In genomic region chr5:112851389-112851788, GRCm38 (mm10) we compare ENCODE assay signal across 11 mouse cellular contexts. TPM values are rescaled to one million over a fixed set of nuclear protein-coding genes. Genes with fewer than 3 reads are reported as not detected.
DNase-seq lines count a peak whose midpoint lies in the region; ATAC-seq and TF ChIP-seq lines count a peak whose summit lies in the region.
"Had no signal": no experiment of that assay in that cellular context is flagged by ENCODE, and none has a peak within 500 bp of the region (broad histone marks: within the 10 kb centered on the region; RNA-seq: fewer than 3 reads in every experiment).

No protein-coding gene starts in this region.

- H3K36me3 ChIP-seq in lung, embryonic 14.5 days (ENCODE audit: insufficient read depth), result no peaks in the 10 kb centered on the region
- H3K36me3 ChIP-seq in embryonic facial prominence, embryonic 10.5 days (replicated peaks), result no peaks in the 10 kb centered on the region
- no peaks in the 10 kb centered on the region for H3K36me3 ChIP-seq in hindbrain, embryonic 13.5 days
- H3K36me3 ChIP-seq in midbrain, embryonic 14.5 days (ENCODE audit: control insufficient read depth, insufficient read depth, low read length), result no peaks in the 10 kb centered on the region
- H3K36me3 ChIP-seq: liver, embryonic 15.5 days had no signal

- TF ChIP-seq CTCF in lung, embryonic 14.5 days (IDR thresholded peaks at IDR 0.05; ENCODE audit: low read depth), result no peak

- peaks cover 5% of the 10 kb centered on the region; the same call in 1 of the 2 replicates for H3K27me3 ChIP-seq in lung, embryonic 14.5 days (ENCODE audit: insufficient read depth, low read length)
- peaks cover 68% of the 10 kb centered on the region for H3K27me3 ChIP-seq in embryonic facial prominence, embryonic 10.5 days (replicated peaks; ENCODE audit: low read depth, poor library complexity, severe bottlenecking)
- H3K27me3 ChIP-seq in hindbrain, embryonic 13.5 days, result peaks cover 30% of the 10 kb centered on the region; the same call in 1 of the 2 replicates
- no peaks in the 10 kb centered on the region for H3K27me3 ChIP-seq in midbrain, embryonic 14.5 days (ENCODE audit: control insufficient read depth, insufficient read depth, low read length)
- H3K27me3 ChIP-seq: liver, embryonic 15.5 days had no signal

- ATAC-seq in lung, embryonic 14.5 days (ENCODE audit: insufficient read depth), result no peak
- peak; percentile 22; the same call in 1 of the 2 replicates for ATAC-seq in hindbrain, embryonic 13.5 days (ENCODE audit: low FRiP score)
- ATAC-seq in midbrain, embryonic 14.5 days (ENCODE audit: low FRiP score, low TSS enrichment), result peak; percentile 39; the same call in 1 of the 2 replicates

- no peaks in the 10 kb centered on the region for H3K9me3 ChIP-seq in lung, embryonic 14.5 days (ENCODE audit: low read depth, low read length)
- H3K9me3 ChIP-seq in embryonic facial prominence, embryonic 10.5 days, result no peaks in the 10 kb centered on the region
- no peaks in the 10 kb centered on the region for H3K9me3 ChIP-seq in hindbrain, embryonic 13.5 days
- H3K9me3 ChIP-seq in midbrain, embryonic 14.5 days (ENCODE audit: control insufficient read depth, low read length), result no peaks in the 10 kb centered on the region
- H3K9me3 ChIP-seq: liver, embryonic 15.5 days had no signal

- WGBS in lung, embryonic 14.5 days, result 40% methylated on average over 5 of the region's 5 CpGs
- 41% methylated on average over 5 of the region's 5 CpGs for WGBS in embryonic facial prominence, embryonic 10.5 days
- WGBS in hindbrain, embryonic 13.5 days, result 6% methylated on average over 5 of the region's 5 CpGs
- 5% methylated on average over 5 of the region's 5 CpGs for WGBS in midbrain, embryonic 14.5 days

- H3K4me2 ChIP-seq in lung, embryonic 14.5 days, result no peak overlapping the region
- no peak overlapping the region for H3K4me2 ChIP-seq in hindbrain, embryonic 13.5 days
- H3K4me2 ChIP-seq in midbrain, embryonic 14.5 days (ENCODE audit: low read length), result no peak overlapping the region
- H3K4me2 ChIP-seq: liver, embryonic 15.5 days had no signal

- peak; percentile 21 for DNase-seq in lung, embryonic 14.5 days
- no peak for DNase-seq in lung, adult 18-20 months
- DNase-seq in embryonic facial prominence, embryonic 10.5 days (ENCODE audit: low spot score), result peak; percentile 18
- DNase-seq in midbrain, embryonic 14.5 days, result peak; percentile 79
- DNase-seq in thymus, postnatal 14 days, result no peak
- DNase-seq in heart, postnatal 10 days, result no peak
- DNase-seq in adrenal gland, postnatal 36 days, result no peak
- DNase-seq: thymus, adult 2 months had no signal

- intact Hi-C loops in heart, postnatal 10 days (cut with DNase I), result no loop called here

- no peak overlapping the region for H3K27ac ChIP-seq in lung, embryonic 14.5 days (ENCODE audit: low read depth)
- peak overlapping the region; percentile 35; the same call in 1 of the 2 replicates for H3K27ac ChIP-seq in embryonic facial prominence, embryonic 10.5 days (replicated peaks)
- peak overlapping the region; percentile 87 for H3K27ac ChIP-seq in hindbrain, embryonic 13.5 days
- H3K27ac ChIP-seq in midbrain, embryonic 14.5 days (replicated peaks; ENCODE audit: low read depth, low read length), result peak overlapping the region; percentile 79
- H3K27ac ChIP-seq: liver, embryonic 15.5 days had no signal

- no peak overlapping the region for H3K9ac ChIP-seq in lung, embryonic 14.5 days
- no peak overlapping the region for H3K9ac ChIP-seq in hindbrain, embryonic 13.5 days
- H3K9ac ChIP-seq in midbrain, embryonic 14.5 days (replicated peaks; ENCODE audit: low read length), result no peak overlapping the region
- H3K9ac ChIP-seq: liver, embryonic 15.5 days had no signal

- peaks cover 10% of the 10 kb centered on the region; the same call in 1 of the 2 replicates for H3K4me1 ChIP-seq in lung, embryonic 14.5 days (ENCODE audit: insufficient read depth)
- H3K4me1 ChIP-seq in embryonic facial prominence, embryonic 10.5 days, result peaks cover 58% of the 10 kb centered on the region
- H3K4me1 ChIP-seq in hindbrain, embryonic 13.5 days (replicated peaks), result peaks cover 71% of the 10 kb centered on the region
- peaks cover 44% of the 10 kb centered on the region for H3K4me1 ChIP-seq in midbrain, embryonic 14.5 days (ENCODE audit: control insufficient read depth, insufficient read depth, low read length)
- H3K4me1 ChIP-seq: liver, embryonic 15.5 days had no signal

- H3K4me3 ChIP-seq in lung, embryonic 14.5 days (ENCODE audit: low read depth, low read length), result no peak overlapping the region
- no peak overlapping the region for H3K4me3 ChIP-seq in embryonic facial prominence, embryonic 10.5 days
- no peak overlapping the region for H3K4me3 ChIP-seq in hindbrain, embryonic 13.5 days
- H3K4me3 ChIP-seq in midbrain, embryonic 14.5 days (replicated peaks; ENCODE audit: low read depth, low read length), result no peak overlapping the region
- H3K4me3 ChIP-seq: liver, embryonic 15.5 days had no signal

RNA-seq across cellular contexts. Expression of gene Myo18b, which starts 44.8 kb away (rescaled TPM):
- polyA plus RNA-seq in lung, embryonic 14.5 days (2014; fragmentation: Nextera tagmentation; extraction: Ambion mirVana), result 0.70 and 0.80 TPM in 2 replicates
- 0.19 TPM in 2 replicates for polyA plus RNA-seq in embryonic facial prominence, embryonic 10.5 days (2016; fragmentation: Nextera tagmentation; extraction: Ambion mirVana)
- polyA plus RNA-seq in hindbrain, embryonic 13.5 days (2015; fragmentation: Nextera tagmentation; extraction: Ambion mirVana), result 1.1 and 1.6 TPM in 2 replicates
- polyA plus RNA-seq in midbrain, embryonic 14.5 days (2014; fragmentation: Nextera tagmentation; extraction: Ambion mirVana), result 0.87 and 1.4 TPM in 2 replicates
- 100 to 1,000 TPM; 222 to 227 TPM for total RNA-seq in heart, postnatal 10 days (2021)
- total RNA-seq in adrenal gland, postnatal 36 days (2021), result under 1 TPM; 0.03 TPM
- total RNA-seq: hematopoietic stem cell, adult 5-6 weeks had no signal

Comparison
In these comparisons a context has a peak if more than half of its experiments do, and no peak if none do; other contexts are left out.
1. DNase-seq: peak in lung, embryonic 14.5 days (single experiment), embryonic facial prominence, embryonic 10.5 days (single experiment) and midbrain, embryonic 14.5 days (single experiment); none in lung, adult 18-20 months (0 of 2), thymus, postnatal 14 days (single experiment), heart, postnatal 10 days (0 of 2) and adrenal gland, postnatal 36 days (0 of 2).